Mouse (Mus musculus): ENCODE results near the gene Acp1.

Gene Acp1

DNA sequence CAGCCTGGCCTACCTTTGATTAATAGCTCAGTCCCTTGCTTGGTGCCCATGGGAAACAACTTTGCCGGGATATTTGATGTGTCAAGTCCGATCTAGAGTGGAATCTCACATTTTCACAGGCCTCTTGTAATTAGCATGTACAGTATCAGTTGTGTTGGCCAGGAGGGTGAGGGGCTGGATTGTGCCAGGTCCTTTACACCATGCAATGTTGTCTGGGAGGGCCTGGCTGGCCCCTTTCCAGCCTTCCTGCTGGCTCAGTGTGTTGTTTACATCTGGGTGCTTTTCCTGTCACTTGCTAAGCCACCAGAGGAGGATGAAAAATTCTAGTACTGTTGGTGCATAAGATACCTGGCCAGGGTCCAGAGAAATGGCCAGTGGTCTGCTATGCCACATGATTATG, 47.0 kb downstream of the Acp1 start:
- DNase-seq (ENCODE audit: low read depth) = no peak

DNA sequence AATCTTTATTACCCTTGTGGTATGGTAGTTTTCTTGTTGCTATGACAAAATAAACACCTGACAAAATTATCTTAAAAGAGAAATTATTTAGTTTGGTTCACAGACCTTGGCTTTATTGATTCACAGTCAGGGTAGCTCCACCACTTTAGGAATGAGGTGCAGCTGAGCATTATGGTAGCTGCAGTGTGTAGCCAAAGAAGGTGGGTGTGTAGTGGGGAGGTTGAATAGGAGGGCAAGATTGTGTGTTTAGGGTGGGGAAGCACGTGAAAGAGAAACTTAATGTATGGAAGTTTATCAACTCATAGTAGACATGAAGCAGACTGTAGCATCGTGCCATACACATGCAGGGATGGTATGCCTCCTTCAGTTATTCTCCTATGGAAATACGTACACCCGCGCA, 55.2 kb downstream of the Acp1 start:
- DNase-seq (ENCODE audit: low read depth) = no peak

DNA sequence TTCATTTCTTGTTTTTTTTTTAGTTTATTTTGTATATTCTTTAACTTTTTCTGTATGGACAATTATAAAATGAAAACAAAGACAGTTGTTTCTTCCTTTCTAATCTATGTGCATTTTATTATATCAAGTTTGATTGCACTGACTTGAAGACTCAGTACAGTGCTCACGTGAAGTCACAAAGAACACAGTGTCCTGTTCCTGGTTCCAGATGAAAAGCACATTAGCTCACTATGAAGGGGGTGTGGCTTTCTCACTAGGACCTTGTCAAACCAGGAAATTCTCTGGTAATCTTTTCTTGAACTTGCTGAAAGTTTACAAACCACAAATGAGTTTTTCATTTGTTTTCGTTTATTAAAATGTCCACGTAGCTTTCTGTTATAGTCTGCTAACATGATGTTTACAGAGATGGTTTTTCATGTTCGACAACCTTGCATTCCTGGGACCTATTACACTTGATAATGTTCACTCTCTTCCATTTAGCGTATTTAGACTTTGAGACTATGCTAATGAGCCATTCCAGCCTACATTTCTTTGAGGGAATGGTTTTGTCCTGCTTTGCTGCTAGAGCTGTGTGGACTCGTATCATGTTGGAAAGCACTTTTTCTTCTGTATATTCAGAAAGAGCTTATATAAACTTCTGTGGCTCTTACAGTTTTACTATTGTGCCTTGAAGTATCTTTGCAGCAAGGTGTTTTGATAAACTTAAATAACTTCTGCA, 55.8 kb downstream of the Acp1 start:
- no peak for DNase-seq (ENCODE audit: low read depth)

DNA sequence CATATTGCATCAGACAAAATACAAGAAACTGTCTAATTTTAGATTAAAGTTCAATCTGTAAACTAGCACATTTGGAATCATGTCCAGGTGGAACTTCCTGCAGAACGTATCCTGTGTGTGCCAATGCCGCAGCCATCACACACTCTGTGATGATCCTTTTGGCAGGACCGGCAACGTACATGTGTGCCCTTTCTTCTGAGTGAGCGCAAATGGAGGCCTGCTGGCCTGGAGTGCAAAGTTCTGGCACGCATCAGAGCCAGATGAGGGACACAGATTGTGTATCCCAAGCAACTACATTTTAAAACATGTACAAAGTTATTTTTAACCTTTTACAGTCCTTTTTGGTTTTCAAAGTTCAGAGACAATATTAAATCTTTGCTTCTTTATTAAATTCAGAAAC, 59.5 kb downstream of the Acp1 start:
- no peak for DNase-seq (ENCODE audit: low read depth)

DNA sequence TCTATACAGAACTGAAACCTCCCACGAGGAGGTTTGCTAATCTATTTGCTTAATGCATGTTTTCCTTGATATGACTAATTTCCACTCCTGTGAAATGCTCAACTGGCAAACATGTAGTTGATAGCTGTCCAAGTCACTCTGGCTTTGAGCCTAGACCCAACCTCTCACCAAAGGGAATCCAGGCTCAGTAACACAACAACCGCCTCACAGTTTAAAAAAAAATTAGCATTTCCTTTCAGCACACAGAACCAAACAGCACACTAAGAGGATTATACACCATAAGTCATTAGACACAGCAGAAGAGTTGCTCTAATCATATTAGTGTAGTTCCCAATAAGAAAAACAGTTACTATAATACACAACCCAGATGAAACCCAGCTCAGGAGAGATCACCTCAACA, 60.5 kb downstream of the Acp1 start:
- DNase-seq (ENCODE audit: low read depth) = no peak

DNA sequence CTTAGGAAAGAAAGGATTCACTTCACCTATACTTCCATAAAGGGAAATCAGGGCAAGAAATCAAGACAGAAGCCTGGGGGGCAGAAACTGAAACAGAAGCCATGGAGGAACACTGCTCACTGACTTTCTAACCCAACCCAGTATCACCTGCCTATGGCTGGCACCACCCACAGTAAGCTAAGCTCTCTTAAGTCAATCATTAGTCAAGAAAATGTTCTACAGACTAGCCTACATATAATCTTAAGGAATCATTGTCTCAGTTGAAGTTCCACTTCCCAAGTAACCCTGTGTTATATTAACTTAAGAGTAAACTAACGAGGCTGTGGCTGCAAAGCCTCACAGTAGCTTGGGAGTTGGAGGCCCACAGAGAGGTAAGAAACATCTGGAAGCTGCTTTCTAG, 62.9 kb downstream of the Acp1 start:
- no peak for DNase-seq (ENCODE audit: low read depth)

All from c-Kit-positive CD71-positive TER-119-negative erythroid progenitor cells, embryonic 14.5 days (primary cell).